Mouse (Mus musculus): ENCODE results near the gene Gpr4. TPM values are rescaled to one million over a fixed set of nuclear protein-coding genes. Genes with fewer than 3 reads are reported as not detected.

The Gpr4 gene
- 13.5 and 14.3 TPM in 2 replicates for polyA plus RNA-seq (2012; rRNA removed)

DNA sequence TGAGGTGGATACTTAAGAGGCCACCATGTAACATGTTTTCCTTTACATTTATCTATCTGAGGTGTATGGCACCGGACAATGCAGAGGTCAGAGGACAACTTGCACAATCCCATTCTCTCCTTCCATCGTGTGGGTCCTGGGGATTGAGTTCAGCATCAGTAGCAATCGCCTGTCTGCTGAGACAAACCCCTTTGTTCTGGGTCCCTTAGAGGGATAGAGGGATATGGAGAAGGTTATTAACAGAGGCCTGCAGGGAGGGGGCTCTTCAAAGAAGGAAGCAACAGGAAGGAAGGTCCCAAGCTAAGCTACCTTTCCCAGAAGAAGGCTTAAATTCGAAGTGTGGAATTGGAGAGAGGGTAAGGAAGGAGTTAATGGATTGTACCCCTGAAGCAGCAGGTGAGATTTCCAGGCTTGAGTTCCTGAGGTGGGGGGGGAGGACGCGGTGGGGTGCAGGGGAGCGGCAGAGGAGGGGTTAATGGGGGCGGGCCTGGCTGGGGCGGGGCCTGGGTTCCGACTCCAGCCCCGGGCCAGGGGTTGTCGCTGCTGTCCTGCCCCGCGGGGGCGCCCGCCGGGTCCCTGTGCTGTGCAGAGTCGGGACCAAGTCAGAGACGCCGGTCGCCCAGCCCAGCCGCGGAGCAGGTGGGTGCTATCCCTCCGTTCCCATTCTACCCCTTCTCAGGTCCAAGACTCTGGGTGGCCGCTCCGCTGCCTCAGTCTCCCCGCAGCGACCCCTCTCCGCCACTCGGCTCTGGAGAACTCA, at the start of gene Gpr4:
Gpr4 (plus strand) TSS at position 543 of the 760 bp plus-strand sequence.
- DNase-seq (ENCODE audit: low spot score): no peak

DNA sequence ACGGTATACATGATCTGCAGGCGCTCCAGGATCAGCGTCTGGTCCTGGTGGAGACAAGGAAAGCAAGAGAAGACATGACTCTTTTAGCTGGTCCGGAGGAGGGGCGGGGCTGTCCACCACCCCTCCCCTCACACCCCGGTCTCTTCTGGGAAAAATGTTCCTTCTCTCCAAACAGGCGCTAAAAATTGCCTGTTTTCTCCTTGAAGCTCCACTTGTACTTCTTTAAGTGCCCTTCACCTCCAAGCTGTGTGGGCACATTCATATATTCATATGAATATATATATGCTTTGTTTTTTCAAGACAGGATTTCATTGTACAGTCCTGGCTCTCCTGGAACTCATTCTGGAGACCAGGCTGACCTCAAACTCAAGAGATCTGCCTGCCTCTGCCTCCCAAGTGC, 49.4 kb upstream of the Gpr4 start:
- DNase-seq (ENCODE audit: low spot score): no peak

- DNase-seq (ENCODE audit: low spot score): no peak
Observed at GRCm38 (mm10) chr7:19163752-19164151, 48.6 kb upstream of the Gpr4 start.

GRCm38 (mm10) chr7:19164189-19164588, 48.1 kb upstream of the Gpr4 start:
- no peak for DNase-seq (ENCODE audit: low spot score)

GRCm38 (mm10) chr7:19164978-19165377, 47.4 kb upstream of the Gpr4 start:
- DNase-seq (ENCODE audit: low spot score): no peak

DNA sequence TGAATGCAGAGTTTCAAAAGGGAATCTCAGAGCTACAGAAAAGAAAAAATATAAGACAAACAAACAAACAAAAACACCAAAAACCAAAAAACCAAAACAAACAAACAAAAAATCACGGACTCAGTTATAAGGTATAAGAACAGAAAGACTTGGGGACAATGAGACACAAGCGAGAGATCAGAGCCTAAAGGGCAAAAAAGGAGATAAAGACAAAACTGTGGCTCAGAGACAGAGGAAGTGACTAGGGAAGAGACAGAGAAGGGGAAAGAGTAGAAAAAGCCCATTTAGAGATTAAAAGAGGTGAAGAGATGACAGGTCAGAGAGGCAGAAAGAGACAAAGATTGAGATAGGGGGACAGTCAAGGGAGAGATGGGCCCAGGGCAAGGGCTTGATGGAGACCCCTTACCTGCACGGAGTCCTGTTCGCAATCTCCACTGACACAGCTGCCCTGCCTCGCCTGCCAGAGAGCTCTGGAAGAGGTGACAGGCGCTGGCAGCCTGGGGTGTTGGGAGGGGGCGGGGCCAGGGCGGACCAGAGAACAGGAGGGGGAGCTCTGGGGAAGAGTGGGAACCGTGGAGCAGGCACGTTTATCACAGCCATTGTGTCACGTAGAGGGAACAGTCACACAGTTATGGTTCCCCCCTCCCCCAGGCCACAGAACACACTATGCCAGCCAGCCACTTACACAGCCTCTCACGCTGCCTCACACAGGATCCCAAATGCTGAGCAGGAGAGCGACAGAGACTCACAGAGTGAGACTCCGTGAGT, 46.5 kb upstream of the Gpr4 start, which contains the start of gene Gipr:
Gipr (minus strand) TSS at position 472 of the 768 bp plus-strand sequence.
- no peak for DNase-seq (ENCODE audit: low spot score)

DNA sequence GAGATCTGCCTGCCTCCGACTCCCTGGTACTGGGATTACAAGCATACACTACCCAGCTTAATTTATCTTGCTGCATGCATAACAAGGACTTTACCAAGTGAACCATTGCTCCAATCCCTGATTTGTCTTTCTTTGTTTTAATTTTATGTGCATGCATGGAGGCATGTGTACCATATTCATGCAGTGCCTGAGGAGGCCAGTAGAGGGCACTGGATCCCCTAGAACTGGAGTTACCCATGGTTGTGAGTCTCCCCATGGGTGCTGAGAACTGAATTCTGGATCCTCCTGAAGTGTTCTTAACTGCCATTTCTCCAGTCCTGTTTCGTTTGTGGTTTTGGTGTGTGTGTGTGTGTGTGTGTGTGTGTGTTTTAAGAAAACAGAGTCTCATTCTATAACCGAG, 45.3 kb upstream of the Gpr4 start:
- DNase-seq (ENCODE audit: low spot score): no peak

DNA sequence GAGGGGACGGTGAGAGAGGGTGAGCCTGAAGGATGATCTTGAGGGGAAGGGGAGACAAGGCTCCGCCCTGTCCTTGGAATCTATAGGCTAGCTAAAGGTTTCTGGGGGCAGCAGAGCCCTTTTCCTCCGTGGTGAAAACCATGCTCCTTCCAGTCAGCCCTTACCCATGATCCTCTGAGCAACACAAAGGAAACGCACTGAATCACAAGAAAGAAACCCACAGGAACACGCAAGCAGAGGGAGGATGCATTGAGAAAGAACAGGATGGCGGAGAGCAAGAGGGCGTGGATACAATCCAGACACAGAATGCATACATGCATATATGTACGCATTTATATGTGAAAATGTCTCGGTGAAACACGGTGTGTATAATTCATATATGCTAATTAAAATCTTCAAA, 42.8 kb upstream of the Gpr4 start:
- no peak for DNase-seq (ENCODE audit: low spot score)

- DNase-seq (ENCODE audit: low spot score): no peak
Observed at GRCm38 (mm10) chr7:19170142-19170541, 42.2 kb upstream of the Gpr4 start.

DNA sequence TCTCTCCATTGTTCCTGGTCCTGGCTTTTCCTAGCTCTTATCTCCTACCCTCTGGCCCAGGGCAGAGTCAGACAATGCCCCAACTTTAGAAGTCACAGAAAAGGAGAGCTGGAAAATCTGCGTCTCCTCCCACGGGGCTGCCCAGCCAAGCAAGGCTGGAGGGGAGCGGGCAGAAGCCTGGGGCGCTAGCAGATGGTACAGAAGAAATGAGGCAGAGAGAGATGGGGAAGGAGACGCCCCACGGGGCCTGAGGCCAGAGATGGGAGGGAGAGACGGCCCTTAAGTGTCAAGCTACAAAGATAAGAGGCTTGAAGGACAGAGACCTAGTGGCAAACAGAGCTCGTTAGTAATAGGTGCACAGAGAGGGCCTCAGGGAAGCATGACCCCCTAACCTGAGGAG, 40.5 kb upstream of the Gpr4 start:
- DNase-seq (ENCODE audit: low spot score): no peak

- no peak for DNase-seq (ENCODE audit: low spot score)
Observed at GRCm38 (mm10) chr7:19172874-19173273, 39.5 kb upstream of the Gpr4 start.

DNA sequence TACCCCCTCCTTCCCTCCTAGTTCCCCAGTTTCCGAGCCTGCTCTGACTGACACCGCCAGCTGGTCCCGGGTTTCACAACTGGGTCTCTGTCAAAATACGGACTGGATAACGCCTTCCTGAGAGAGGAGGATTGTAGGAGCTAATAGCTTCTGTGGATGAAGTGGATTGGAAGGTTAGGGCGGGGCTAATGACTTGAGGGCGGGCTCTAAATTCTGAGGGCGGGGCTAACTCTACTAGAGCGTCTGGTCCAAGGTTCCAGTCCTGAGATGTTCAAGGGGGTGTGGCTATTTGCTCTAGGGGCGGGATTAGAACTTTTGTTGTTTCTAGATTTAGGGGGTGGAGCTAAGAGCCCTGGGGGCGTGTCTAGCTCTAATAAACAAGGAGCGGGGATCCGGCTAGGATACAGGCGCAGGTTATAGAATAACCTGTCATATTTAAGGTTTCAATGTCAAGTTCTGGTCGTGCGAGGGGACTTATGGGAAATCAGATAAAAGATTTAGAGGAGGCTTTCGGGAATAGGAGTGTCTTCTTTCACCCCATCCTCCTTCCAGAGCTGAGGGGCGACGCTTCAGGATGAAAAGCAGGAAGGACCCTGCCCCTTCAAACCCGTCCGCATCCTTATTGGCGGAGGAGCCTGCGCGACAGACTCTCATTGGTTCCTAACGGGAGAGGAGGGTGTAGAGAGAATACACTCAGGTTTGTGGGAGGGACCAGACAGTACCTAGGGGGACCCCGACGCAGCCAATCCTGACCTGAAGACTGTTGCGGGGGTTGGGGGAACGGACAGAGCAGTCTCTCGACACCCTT, 36.4 kb upstream of the Gpr4 start, which contains the start of gene Eml2:
Eml2 (plus strand) TSS at position 714 of the 808 bp plus-strand sequence.
- DNase-seq (ENCODE audit: low spot score): no peak

DNA sequence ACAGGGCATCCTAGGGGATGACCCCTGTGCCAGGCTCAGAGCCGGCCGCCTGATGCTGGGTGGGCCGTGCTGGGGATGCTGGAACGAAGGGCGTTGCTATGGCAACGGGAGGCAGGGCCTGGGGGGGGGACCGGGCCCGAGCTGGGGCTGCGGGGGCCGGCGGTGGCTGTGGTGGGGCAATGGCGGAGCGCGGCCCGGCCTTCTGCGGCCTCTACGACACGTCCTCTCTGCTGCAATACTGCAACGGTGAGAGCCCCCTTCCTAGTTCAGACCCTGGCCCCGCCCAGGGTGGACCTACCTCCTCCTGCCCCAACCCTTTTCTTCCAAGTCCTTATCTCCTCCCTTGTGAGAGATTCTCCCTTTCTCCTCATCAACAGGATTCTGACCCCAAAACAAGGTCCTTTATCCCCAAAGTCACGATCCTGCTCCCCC, 35.8 kb upstream of the Gpr4 start:
- no peak for DNase-seq (ENCODE audit: low spot score)

DNA sequence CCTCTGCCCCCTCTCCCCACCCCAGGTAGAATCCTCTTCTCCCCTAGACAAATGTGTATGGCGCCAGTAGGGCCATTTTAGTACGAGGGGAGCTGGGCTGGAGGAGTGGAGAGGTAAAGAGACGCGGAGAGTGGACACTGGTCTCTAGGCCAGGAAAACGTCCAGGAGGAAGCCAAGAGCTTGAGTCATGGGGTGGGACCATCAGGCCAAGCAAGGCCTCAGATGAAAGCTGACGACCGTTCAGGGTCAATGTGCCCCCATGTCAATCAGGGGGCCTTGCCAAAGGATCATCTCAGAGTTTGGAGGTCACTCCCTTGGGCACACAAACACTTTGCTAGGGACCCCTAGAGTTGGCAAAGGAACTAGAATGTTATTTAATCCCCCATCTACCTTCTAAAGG, 35.1 kb upstream of the Gpr4 start:
- DNase-seq (ENCODE audit: low spot score): no peak

GRCm38 (mm10) chr7:19178035-19178434, 34.3 kb upstream of the Gpr4 start:
- no peak for DNase-seq (ENCODE audit: low spot score)

DNA sequence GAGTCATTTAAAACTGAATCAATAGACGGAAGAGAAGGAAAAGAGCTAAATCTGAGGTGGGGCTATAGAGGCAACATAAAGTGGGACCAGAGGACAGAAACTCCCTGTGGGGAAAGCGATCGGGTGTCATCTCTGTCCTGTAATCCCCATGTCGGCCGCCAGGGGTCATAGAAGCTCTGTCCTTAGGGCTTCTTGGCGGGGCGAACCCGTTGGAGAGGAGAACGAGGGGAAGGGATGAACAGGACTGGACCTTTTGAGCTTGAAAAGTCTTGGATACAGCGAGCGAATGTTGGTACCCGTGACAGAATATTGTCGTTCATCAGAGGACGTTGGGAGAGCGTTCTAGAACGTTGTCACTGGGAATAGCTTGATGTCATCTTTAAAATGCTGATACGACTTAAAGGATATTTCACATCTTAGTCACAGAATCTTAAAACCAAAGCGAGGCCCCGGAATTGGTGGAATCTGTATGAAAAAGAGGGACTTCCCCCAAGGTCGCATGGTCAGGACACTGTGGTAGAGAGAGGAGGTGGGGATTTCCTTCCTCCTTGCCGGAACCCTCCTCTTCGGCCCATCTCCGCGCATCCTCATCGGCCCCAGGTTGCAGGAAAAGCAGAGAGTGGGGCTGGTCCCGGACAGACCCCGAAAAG, 33.8 kb upstream of the Gpr4 start:
- peak; percentile 67 for DNase-seq (ENCODE audit: low spot score)

- no peak for DNase-seq (ENCODE audit: low spot score)
Observed at GRCm38 (mm10) chr7:19179173-19179572, 33.2 kb upstream of the Gpr4 start.

- no peak for DNase-seq (ENCODE audit: low spot score)
Observed at GRCm38 (mm10) chr7:19179936-19180335, 32.4 kb upstream of the Gpr4 start.

DNA sequence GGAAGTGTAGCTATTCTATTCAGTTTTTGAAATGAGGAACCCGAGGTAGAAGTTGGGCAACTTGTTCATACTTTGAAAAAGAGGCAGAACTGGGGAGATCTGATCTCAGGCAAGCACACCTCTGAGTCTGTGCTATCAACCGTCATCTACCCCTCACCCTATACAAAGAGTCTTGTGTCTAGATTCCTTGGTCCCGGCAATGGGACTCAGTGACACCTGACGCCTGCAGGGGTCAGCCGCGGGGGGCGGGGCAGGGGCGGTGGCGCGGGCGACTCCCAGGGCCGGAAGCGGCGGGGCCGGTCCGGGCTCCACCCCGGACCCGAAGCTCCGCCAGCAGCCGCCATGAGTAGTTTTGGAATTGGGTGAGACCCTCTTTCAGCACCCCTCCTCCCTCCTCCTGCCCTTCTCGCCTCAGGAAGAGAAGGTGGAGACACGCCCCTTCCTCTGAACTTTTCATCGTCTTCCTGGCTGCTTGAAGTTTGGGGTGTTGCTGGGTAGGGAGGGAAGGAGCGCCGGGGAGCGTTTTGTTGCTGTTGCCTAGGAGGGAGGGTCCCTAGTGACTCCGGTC, 31.4 kb upstream of the Gpr4 start:
- DNase-seq (ENCODE audit: low spot score): no peak

DNA sequence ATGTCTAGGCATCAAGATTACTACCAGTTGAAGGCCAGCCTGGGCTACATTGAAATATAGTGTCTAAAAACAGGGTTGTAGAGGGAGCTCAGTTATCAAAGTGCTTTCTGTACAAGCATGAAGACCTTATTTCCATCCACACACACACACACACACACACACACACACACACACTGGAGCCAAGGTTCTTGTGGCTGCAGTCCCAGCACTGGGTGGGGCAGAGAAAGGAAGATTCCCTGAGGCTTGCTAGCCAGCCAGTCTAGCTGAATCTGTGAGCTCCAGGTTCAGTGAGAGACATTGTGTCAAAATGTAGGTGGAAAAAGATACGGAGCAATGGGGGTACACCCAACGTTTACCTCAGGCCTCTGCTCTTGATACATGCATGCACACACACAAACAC, 28.1 kb upstream of the Gpr4 start:
- no peak for DNase-seq (ENCODE audit: low spot score)

GRCm38 (mm10) chr7:19184758-19185157, 27.6 kb upstream of the Gpr4 start:
- no peak for DNase-seq (ENCODE audit: low spot score)

Data from urinary bladder, adult 2 months (tissue).